Mouse (Mus musculus): ENCODE results near the gene Elovl7.

- TF ChIP-seq CTCF (IDR thresholded peaks at IDR 0.05; ENCODE audit: low read depth, low read length) (no peak), GATA1 (IDR thresholded peaks at IDR 0.05; ENCODE audit: borderline replicate concordance, low read length) (no peak), TAL1 (conservative IDR thresholded peaks at IDR 0.05; ENCODE audit: low read depth, low read length) (no peak), GATA2 (IDR thresholded peaks at IDR 0.05; ENCODE audit: borderline replicate concordance, low read depth, low read length) (no peak), POLR2AphosphoS5 (IDR thresholded peaks at IDR 0.05; ENCODE audit: insufficient replicate concordance, low read depth, low read length) (no peak)
These were observed 64.4 kb downstream of the Elovl7 start for GRCm38 (mm10) chr13:108278592-108278991.
